Mouse (Mus musculus) spleen, postnatal 4 days (tissue): ENCODE data around the gene Tcfl5.

ENCODE experiments used
- DNase-seq, 2 experiments: peaks; one replicate each; pipeline ENCODE4 v3.0.0; 2022; ENCODE audit warnings: low spot score in 2 of 2

Tcfl5 gene

DNA sequence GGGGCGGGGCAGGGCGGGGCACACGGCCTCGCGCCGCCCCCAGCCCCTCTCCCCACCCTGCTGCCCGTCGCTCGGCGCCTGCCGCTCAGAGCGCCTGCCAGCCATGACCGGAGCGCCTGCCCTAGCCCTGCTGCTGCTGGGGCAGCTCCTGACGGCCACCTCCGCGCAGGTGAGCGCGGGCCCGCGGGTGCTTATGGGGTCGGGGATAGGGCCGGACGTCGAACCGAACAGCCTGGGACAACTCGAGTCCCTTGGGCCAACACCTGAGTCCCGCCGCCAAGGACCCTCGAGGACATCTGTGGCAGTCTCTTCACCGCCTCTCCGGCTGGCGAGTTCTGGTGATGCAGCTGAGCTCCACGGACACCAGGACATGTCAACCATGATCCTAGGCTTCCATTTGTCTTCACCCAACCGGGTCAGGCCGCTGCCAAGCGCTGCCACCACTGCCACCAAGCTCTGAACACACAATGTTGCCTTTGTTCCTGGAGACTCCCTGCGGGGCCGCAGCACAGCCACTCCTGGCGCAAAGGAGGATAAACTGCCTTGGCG lies 44.3 kb downstream of the Tcfl5 start:
- no peak for DNase-seq

DNA sequence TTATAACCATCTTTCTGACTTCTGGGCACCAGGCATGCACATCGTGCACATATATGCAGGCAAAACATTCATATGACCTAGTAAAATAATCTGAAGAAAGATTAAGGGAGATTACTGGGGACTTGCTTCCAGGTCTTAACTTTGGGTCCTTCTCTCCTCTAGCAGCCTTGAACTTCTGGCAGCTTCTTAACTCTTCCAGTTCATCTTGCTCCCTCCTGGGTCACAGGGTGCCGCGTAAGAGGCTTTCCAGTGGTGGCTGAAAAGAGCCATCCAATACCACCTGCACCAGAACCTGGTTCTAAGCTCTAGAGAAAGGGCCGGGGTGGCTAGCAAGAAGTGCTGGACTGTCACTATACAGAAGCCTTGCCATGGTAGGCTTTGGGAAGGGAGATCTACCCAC lies 45.0 kb downstream of the Tcfl5 start, which contains the start of gene Col9a3:
Gene Col9a3, plus strand, starts transcription at position 301 of the 400 bp plus-strand sequence.
- DNase-seq: no peak

DNA sequence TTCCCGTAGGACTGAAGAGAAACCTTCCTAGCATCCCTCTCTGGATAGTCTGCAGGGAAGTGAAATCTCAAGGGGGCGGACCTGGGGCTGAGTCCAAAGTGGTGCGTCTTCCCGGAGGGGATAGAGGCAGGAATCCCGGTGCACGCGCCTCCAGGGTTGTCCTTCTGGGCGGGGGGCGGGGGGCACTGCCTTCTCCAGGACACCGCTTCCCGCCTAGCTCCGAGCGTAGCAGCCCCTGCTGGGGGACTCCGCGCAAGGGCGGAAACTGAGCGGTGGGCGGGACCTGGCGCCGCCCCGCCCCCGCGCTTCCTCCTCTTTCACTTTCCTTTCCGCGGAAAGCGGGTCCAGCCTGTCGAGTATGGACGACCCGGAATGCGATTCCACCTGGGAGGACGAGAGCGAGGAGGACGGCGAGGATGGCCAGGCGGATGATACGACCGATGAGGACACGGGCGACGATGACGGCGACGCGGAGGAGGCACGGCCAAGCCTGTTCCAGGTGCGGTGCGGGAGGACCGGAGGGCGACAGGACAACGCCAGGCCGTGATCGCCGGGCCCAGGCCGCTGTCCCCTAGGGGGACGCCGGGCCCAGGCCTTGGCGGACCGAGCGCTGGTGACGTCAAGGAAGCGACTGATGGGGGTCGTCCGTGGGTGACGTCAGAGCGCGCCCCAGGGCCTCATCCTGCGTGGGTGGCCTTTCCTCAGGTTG lies 53.2 kb downstream of the Tcfl5 start, which contains the start of gene Ogfr:
Gene Ogfr, plus strand, starts transcription at position 123 of the 709 bp plus-strand sequence.
- peak; percentile 79 to 91 for DNase-seq

DNA sequence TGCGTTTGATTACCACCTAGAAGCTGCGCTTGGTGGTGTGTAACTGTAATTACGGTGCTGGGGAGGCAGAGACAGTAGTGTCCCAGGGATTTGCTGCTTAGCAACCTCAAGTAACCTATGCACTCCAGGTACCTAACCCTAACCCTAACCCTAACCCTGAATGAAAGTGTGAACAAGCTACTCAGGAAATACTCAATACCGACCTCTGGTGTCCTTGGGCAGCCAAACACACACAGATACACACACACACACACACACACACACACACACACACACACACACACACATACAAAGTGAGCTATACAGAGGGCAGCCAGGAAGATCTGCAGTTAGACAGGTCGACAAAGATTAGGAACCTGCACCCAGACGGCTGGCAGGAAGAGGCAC lies 53.8 kb downstream of the Tcfl5 start:
- no peak for DNase-seq

DNA sequence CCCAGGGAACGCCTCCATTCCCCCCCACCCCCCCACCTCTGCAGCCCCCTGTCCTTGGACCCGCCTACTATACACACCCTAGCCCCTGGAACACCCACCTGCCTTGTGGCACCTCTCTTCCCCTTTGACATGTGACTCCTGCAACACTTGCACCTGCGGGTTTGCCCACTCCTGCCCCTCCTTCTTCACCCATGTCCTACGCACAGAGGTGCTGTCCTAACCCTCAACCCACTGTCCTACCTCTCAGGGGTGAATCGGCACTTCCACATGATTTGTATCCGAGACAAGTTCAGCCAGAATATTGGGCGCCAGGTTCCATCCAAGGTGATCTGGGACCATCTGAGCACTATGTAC lies 59.4 kb downstream of the Tcfl5 start:
- peak in 1 of 2 experiments; percentile 27 for DNase-seq

DNA sequence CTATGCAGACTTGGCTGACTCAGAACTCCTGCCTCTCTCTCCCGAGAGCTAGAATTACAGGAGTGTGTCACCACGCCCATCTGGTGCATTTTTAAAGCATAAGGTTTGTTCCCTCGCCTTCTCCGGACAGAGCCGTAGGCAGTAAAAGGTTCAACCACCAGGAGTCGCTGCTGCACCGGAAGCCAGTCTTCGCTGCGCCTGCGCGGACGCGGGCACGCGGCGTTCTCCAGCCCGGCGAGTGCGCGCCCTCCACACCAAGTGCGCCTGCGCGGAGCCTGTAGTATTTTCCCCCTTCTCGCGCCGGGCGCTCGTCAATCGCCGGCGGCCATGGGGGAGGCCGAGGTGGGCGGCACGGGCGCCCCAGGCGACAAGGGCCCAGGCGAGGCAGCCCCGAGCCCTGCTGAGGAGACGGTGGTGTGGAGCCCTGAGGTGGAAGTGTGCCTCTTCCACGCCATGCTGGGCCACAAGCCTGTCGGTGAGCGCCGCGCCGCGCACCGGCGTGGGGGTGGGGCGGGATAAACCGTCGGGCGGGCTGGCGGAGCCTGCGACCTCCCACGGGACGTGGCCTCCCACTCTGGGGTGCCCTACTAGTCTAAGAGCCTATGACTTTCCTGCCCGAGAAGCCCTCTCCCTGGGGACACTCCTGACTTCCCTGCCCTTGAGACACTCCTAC lies 59.9 kb downstream of the Tcfl5 start:
- DNase-seq: peak; percentile 97 to 100

DNA sequence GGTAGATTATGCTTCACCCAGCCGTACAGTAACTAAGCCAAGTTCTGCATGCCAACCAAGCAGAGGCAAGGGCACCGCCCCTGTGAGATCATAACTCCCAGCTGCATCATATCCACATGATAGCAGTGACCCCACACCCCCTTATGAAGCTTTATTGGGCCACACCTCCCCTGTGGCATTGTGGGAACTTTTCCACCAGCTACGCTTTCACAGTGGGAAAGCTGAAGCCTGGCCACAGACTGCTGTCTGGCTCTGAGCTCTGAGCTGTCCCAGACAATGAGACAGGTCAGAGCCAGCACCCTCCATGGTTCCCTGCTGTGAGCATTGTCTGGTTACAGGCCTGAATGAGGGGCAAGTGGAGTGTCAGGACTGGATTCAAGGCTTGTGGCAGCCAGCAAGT lies 61.5 kb downstream of the Tcfl5 start, which contains the start of gene Mrgbp:
Gene Mrgbp, plus strand, starts transcription at position 303 of the 400 bp plus-strand sequence.
- DNase-seq: no peak

DNA sequence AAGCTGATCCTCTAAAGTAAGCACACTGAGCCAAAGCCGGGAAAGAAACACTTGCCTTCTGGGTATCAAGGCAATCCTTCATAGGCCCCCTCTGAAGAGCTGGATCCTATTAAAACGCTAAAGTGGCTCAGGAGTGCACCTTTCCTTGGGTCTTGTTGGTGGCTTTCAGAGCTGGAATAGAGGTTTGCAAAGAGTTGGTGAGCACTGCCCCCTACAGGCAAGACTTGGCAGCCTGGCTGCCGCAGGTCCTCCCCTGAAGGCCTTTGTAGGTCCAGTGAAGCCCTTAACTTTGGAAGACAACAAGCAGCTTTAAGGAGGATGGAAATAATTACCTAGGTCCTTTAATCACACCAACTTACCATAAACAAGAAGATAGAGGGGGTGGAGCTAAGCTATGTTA lies 63.8 kb downstream of the Tcfl5 start:
- DNase-seq: peak; percentile 57 to 84

DNA sequence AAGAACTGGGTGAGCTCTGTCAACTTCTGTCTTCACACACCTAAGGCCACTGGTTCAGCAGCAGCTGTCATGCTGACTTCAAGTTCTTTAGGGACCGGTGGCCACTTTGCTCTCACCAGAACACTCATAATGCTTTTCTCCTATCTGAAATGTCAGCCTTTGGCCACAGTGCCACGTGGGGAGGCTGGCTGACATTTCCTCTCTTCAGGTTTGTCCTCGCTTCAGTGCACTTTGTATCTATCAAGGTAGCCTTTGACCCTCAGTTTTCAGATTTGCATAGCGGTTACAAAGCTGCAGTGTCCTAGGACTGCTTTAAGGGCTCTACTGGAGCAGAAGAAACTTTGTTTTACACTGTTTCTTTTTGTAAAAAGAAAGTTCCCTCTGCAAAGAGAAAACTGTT lies 66.0 kb downstream of the Tcfl5 start:
- no peak for DNase-seq
